Mouse (Mus musculus) neural tube, embryonic 11.5 days (tissue): ENCODE measurements around the gene Creld2. TPM values are rescaled to one million over a fixed set of nuclear protein-coding genes. Genes with fewer than 3 reads are reported as not detected.
"Not testable (repeated sequence)": the region's sequence is repeated elsewhere in the genome, so short reads cannot be mapped to it uniquely, and the experiment has no call there.

Source experiments
- ATAC-seq: fragments of 200-750 bp; cut with Nextera tagmentation; 2 replicates; pipeline ENCODE4 v1.8.0; 2017; ENCODE audit warnings: moderate number of reproducible peaks, mild to moderate bottlenecking, moderate TSS enrichment, moderate library complexity; ENCODE audit not compliant: insufficient read depth, low FRiP score, low TSS enrichment
- DNase-seq: peaks from one replicate; pipeline ENCODE4 v3.0.0-alpha.2; 2015; ENCODE audit warnings: low spot score
- H3K27ac ChIP-seq: fragments of 300-500 bp; sonication (generic); 2 replicates; pipeline ENCODE4 v1.5.1; 2014; ENCODE audit warnings: low read depth, mild to moderate bottlenecking, low read length
- H3K27me3 ChIP-seq: fragments of 300-500 bp; sonication (generic); 2 replicates; pipeline ENCODE4 v1.6.1; 2014; ENCODE audit warnings: mild to moderate bottlenecking, low read length, mixed read lengths; ENCODE audit not compliant: control insufficient read depth, insufficient read depth
- H3K36me3 ChIP-seq: fragments of 300-500 bp; sonication (generic); 2 replicates; pipeline ENCODE4 v1.6.1; 2014; ENCODE audit warnings: mild to moderate bottlenecking, low read length, moderate library complexity, mixed read lengths; ENCODE audit not compliant: control insufficient read depth, insufficient read depth
- H3K4me1 ChIP-seq: fragments of 300-500 bp; sonication (generic); 2 replicates; pipeline ENCODE4 v1.6.1; 2014; ENCODE audit warnings: low read length, mixed read lengths; ENCODE audit not compliant: control insufficient read depth, insufficient read depth
- H3K4me2 ChIP-seq: fragments of 300-500 bp; sonication (generic); 2 replicates; pipeline ENCODE4 v1.6.1; 2014; ENCODE audit warnings: low read depth, mild to moderate bottlenecking, moderate library complexity
- H3K4me3 ChIP-seq: fragments of 300-500 bp; sonication (generic); 2 replicates; pipeline ENCODE4 v1.5.1; 2014; ENCODE audit warnings: low read depth, low read length
- H3K9ac ChIP-seq: fragments of 300-500 bp; sonication (generic); 2 replicates; pipeline ENCODE4 v1.6.1; 2014; ENCODE audit warnings: mild to moderate bottlenecking, low read length
- H3K9me3 ChIP-seq: fragments of 300-500 bp; sonication (generic); 2 replicates; pipeline ENCODE4 v1.6.1; 2016; ENCODE audit warnings: low read length; ENCODE audit not compliant: control insufficient read depth
- WGBS: fragments of 180-500 bp; shearing (Covaris S2); extraction: QIAGEN DNeasy Blood & Tissue Kit; methylation state at CpG from one replicate; pipeline ENCODE4 v1.1.7; 2014; 5-methylcytosine and 5-hydroxymethylcytosine counted together
- polyA plus RNA-seq: library from polyadenylated mRNA; unstranded; fragments of >200 nt; fragmentation: Nextera tagmentation; extraction: Ambion mirVana; gene quantifications from 2 replicates; pipeline ENCODE4 v1.2.1, GENCODE M21; 2014

The Creld2 gene
- polyA plus RNA-seq, result 83.2 and 96.4 TPM in 2 replicates

DNA sequence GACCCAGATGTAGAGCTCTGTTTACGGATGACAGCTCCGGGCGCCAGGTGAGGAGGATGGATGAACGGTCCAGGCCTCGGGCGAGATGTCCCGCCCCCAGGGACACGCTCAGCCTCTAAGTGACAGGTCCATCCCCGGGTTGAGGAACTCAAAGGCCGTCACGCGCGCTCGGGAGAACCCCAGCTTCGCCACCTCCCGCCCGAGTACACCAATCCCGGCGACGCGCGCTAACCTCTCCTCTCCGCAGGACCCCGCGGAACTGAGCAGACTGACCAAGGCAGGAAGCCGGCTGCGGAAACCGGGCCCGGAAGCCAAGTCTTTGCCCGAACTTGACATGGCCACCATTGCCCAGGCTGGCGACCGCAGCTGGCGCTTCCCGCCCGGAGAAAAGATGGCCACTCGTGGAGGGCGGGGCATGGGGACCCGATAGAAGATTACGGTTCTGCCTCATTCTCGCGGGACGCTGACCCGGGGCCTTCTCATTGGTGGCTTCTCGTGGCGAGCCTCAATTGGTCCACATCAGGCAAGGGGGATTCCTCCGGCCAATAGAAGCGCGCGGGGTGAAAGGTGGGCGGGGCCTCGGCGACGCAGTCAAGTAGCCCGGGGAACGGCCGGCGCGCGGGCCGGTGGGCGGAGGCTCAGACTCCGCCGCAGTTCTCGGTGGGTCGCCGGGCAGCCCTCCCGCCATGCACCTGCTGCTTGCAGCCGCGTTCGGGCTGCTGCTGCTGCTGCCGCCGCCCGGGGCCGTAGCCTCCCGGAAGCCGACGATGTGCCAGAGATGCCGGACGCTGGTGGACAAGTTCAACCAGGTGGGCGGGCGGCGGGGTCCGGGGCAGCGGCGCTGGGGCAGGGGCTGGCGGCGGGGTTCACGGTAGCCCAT is at the start of gene Creld2, which contains the start of gene Alg12:
Gene Creld2 (plus strand): TSS at position 621 of the 880 bp plus-strand sequence.
Gene Alg12 (minus strand): TSS at position 293 of the 880 bp plus-strand sequence.
- Histone ChIP-seq H3K27me3 (no peaks in the 10 kb centered on the region), H3K27ac (peak within 1 kb of the TSS; percentile 76), H3K9ac (peak within 1 kb of the TSS; percentile 84), H3K9me3 (no peaks in the 10 kb centered on the region), H3K4me2 (peak within 1 kb of the TSS; percentile 66), H3K4me3 (peak within 1 kb of the TSS; percentile 84), H3K36me3 (peaks cover 10% of the 10 kb centered on the region), H3K4me1 (peaks cover 14% of the 10 kb centered on the region)
- DNase-seq (peak; percentile 99), ATAC-seq (peak; percentile 99)
- under 1% methylated on average over 77 of the region's 88 CpGs for WGBS

DNA sequence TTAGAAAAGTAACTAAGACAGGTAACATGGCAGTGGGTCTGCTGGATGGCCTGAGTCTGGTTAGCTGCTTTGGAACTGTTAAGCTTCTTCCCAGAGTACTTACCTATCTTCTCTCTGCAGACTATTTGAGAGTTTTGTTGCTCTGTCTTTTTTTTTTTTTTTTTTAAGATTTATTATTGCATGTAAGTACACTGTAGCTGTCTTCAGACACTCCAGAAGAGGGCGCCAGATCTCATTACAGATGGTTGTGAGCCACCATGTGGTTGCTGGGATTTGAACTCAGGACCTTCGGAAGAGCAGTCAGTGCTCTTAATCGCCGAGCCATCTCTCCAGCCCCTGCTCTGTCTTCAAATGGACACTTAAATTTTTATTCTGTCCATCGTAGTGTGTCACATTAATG is 44.8 kb upstream of the Creld2 start:
- not testable (repeated sequence) for H3K9me3 ChIP-seq, H3K27ac ChIP-seq, H3K4me1 ChIP-seq, H3K9ac ChIP-seq, DNase-seq, H3K4me3 ChIP-seq, ATAC-seq, H3K36me3 ChIP-seq, H3K4me2 ChIP-seq, H3K27me3 ChIP-seq
- WGBS, result 89% methylated on average over 5 of the region's 5 CpGs

DNA sequence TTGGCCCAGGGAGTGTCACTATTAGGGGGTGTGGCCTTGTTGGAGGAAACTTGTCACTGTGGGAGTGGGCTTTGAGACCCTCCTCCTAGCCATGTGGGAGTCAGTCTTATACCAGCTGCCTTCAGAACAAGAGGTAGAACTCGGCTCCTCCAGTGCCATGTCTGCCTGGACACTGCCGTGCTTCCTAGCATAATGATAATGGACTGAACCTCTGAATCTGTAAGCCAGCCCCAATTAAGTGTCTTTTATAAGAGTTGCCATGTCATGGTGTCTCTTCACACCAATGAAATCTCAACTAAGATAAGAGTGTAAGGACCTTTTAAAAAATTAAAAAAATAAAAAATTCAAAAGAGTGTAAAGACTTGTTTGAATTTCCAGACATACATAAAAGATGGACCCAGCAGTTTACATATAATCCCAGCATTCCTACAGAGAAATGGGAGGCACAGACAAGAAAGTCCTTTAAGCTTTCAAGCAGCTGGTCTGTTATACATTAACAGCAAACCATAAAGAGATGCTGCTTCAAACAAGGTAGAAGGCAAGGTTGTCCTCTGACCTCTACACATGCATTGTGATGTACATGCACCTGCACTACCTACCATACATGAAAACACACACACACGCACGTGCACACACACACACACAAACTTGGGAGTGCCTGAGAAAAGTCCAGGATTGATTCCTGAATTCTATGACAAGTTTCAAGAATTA is 27.2 kb upstream of the Creld2 start:
- Histone ChIP-seq H3K4me2 (no peak overlapping the region), H3K27ac (no peak overlapping the region), H3K9me3 (no peaks in the 10 kb centered on the region), H3K4me3 (no peak overlapping the region), H3K27me3 (no peaks in the 10 kb centered on the region), H3K4me1 (no peaks in the 10 kb centered on the region), H3K9ac (no peak overlapping the region), H3K36me3 (no peaks in the 10 kb centered on the region)
- no peak for ATAC-seq
- DNase-seq, result no peak
- 84% methylated on average over 4 of the region's 4 CpGs for WGBS

- not testable (repeated sequence) for H3K36me3 ChIP-seq, H3K27ac ChIP-seq, DNase-seq, H3K9me3 ChIP-seq, H3K9ac ChIP-seq, H3K27me3 ChIP-seq, H3K4me2 ChIP-seq, ATAC-seq, H3K4me1 ChIP-seq, H3K4me3 ChIP-seq
- 92% methylated on average over 4 of the region's 5 CpGs for WGBS
These were observed 24.7 kb upstream of the Creld2 start for GRCm38 (mm10) chr15:88794729-88795128.

DNA sequence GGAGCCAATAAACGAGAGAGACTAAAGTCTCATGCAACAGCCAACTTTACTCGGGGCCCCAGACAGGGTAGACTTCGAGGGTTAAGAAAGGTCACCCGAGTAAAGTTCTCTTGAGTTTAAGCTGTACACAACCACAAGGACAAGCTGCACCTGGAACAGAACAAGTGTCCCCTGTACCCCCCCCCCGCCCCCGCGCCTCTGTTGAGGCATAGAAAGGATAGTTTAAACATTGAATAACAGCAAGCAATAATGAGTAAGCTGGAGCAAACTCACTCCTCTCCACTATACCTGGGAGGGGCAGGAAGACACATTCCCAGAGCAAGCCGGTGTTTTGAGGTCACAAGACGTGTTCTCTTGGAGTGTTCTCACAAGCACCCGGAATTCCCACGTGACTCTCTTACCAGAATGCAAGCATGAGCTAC is 19.5 kb upstream of the Creld2 start:
- ATAC-seq, result no peak
- Histone ChIP-seq H3K27me3 (no peaks in the 10 kb centered on the region), H3K9ac (no peak overlapping the region), H3K27ac (no peak overlapping the region), H3K4me3 (no peak overlapping the region), H3K9me3 (no peaks in the 10 kb centered on the region), H3K36me3 (peaks cover 2% of the 10 kb centered on the region), H3K4me1 (no peaks in the 10 kb centered on the region), H3K4me2 (no peak overlapping the region)
- DNase-seq, result no peak
- WGBS, result 89% methylated on average over 11 of the region's 11 CpGs

DNA sequence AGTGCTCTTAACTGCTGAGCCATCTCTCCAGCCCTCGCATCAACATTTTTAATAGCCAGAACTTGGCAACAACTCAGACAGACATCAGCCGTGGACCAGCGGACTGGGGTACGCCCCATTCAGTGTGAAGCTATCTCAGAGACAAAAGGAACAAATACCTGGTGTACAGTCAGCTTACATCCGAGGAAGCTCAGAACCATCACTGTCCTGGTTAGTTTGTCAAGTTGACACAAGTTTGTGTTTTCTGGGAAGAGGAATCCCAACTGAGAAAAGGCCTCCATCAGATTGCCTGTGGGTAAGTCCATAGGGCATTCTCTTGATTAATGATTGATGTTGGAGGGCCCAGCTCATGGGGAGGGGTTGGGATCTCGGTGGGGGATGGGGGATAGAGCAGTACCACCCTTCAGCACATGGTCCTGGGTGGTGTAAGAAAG is 18.5 kb upstream of the Creld2 start:
- H3K9me3 ChIP-seq, result no peaks in the 10 kb centered on the region
- H3K9ac ChIP-seq, result no peak overlapping the region
- no peak overlapping the region for H3K4me3 ChIP-seq
- no peaks in the 10 kb centered on the region for H3K4me1 ChIP-seq
- 81% methylated on average over 6 of the region's 6 CpGs for WGBS
- ATAC-seq (no peak), DNase-seq (no peak)
- peaks cover 6% of the 10 kb centered on the region for H3K36me3 ChIP-seq
- no peak overlapping the region for H3K4me2 ChIP-seq
- H3K27ac ChIP-seq, result no peak overlapping the region
- no peaks in the 10 kb centered on the region for H3K27me3 ChIP-seq

- H3K4me2 ChIP-seq, result no peak overlapping the region
- WGBS, result 95% methylated on average over 3 of the region's 3 CpGs
- no peaks in the 10 kb centered on the region for H3K27me3 ChIP-seq
- H3K4me1 ChIP-seq, result no peaks in the 10 kb centered on the region
- DNase-seq (no peak), ATAC-seq (no peak)
- H3K9ac ChIP-seq, result no peak overlapping the region
- H3K36me3 ChIP-seq, result peaks cover 8% of the 10 kb centered on the region
- H3K9me3 ChIP-seq, result no peaks in the 10 kb centered on the region
- no peak overlapping the region for H3K27ac ChIP-seq
- no peak overlapping the region for H3K4me3 ChIP-seq
These were observed 17.5 kb upstream of the Creld2 start for GRCm38 (mm10) chr15:88801903-88802302.

DNA sequence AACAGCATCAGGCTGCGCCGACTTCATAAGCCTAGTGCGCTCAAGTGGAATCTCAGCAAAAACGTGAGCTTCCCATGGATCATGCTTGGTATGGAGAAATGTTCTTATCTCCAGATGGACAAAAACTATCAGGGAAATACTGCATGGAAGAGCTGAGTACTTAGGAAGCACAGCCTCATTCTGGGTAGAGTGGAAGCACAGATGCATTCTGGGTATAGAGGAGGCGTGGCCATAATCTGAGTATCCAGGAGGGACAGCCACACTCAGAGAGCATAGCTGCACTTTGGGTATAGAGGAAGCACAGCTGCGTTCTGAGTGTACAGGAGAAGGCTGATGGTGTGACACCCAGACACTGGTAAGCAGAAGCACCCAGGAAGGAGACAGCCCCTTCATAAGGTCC is 17.1 kb upstream of the Creld2 start:
- H3K27ac ChIP-seq, result no peak overlapping the region
- no peak overlapping the region for H3K4me3 ChIP-seq
- H3K9me3 ChIP-seq, result no peaks in the 10 kb centered on the region
- ATAC-seq, result no peak
- peaks cover 8% of the 10 kb centered on the region for H3K36me3 ChIP-seq
- no peaks in the 10 kb centered on the region for H3K27me3 ChIP-seq
- H3K9ac ChIP-seq, result no peak overlapping the region
- no peak overlapping the region for H3K4me2 ChIP-seq
- H3K4me1 ChIP-seq, result no peaks in the 10 kb centered on the region
- 88% methylated on average over 6 of the region's 6 CpGs for WGBS
- DNase-seq, result no peak
